Mouse (Mus musculus) heart, postnatal 0 days (tissue): Measurements from ENCODE around the gene Uvrag.

Source experiments
- CTCF ChIP-seq: IDR thresholded peaks from 2 replicates; pipeline ENCODE4 v1.5.1; 2016; ENCODE audit warnings: antibody characterized with exemption, control low read depth, low read depth
- EP300 ChIP-seq: IDR thresholded peaks from 2 replicates; pipeline ENCODE4 v1.6.1; 2016; ENCODE audit warnings: antibody characterized with exemption, low read depth

DNA sequence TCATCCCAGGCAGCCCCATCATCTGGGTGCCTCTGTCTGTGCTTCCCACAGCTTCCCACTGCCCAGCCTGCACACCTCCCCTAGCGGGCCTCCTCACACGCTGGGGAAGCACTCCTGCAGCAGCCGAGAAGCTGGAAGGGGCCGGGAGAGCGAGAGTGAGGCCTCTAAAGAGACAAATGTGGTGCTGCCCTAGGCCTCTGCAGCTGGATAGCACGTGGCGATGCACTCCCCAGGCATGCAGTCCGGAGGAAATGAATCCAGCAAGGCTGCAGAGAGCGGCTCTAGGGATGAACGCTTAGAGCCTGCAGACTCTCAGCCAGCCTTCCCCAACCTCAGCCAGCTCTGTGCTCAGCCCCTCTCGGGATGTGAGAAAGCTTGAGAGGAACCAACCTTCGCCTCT, 270.1 kb downstream of the Uvrag start:
- no peak for TF ChIP-seq CTCF
- TF ChIP-seq EP300 = no peak
